Mouse (Mus musculus) heart, embryonic 12.5 days (tissue): ENCODE measurements around the gene Ralgps2. TPM values are rescaled to one million over a fixed set of nuclear protein-coding genes. Genes with fewer than 3 reads are reported as not detected.

Source experiments
- ATAC-seq: fragments of 200-750 bp; cut with Nextera tagmentation; 2 replicates; pipeline ENCODE4 v1.8.0; 2017; ENCODE audit warnings: moderate TSS enrichment, moderate library complexity; ENCODE audit not compliant: insufficient number of reproducible peaks, low FRiP score
- H3K27ac ChIP-seq: fragments of 300-500 bp; sonication (generic); 2 replicates; pipeline ENCODE4 v1.5.1; 2016; ENCODE audit warnings: mild to moderate bottlenecking, moderate library complexity; ENCODE audit not compliant: poor library complexity, severe bottlenecking
- H3K27me3 ChIP-seq: fragments of 300-500 bp; sonication (generic); replicated peaks from 2 replicates; pipeline ENCODE4 v1.6.1; 2016; ENCODE audit warnings: mild to moderate bottlenecking, moderate library complexity
- H3K36me3 ChIP-seq: fragments of 300-500 bp; sonication (generic); 2 replicates; pipeline ENCODE4 v1.6.1; 2016; ENCODE audit warnings: mild to moderate bottlenecking, moderate library complexity
- H3K4me1 ChIP-seq: fragments of 300-500 bp; sonication (generic); replicated peaks from 2 replicates; pipeline ENCODE4 v1.6.1; 2016; ENCODE audit warnings: mild to moderate bottlenecking
- H3K4me2 ChIP-seq: fragments of 300-500 bp; sonication (generic); 2 replicates; pipeline ENCODE4 v1.6.1; 2016; ENCODE audit warnings: mild to moderate bottlenecking, moderate library complexity
- H3K4me3 ChIP-seq: fragments of 300-500 bp; sonication (generic); 2 replicates; pipeline ENCODE4 v1.5.1; 2016; ENCODE audit warnings: mild to moderate bottlenecking
- H3K9ac ChIP-seq: fragments of 300-500 bp; sonication (generic); 2 replicates; pipeline ENCODE4 v1.6.1; 2016; ENCODE audit warnings: mild to moderate bottlenecking, moderate library complexity
- H3K9me3 ChIP-seq: fragments of 300-500 bp; sonication (generic); replicated peaks from 2 replicates; pipeline ENCODE4 v1.6.1; 2016; ENCODE audit warnings: mild to moderate bottlenecking, moderate library complexity
- WGBS: fragments of 180-500 bp; shearing (Covaris S2); methylation state at CpG from one replicate; pipeline ENCODE4 v1.1.7; 2016; 5-methylcytosine and 5-hydroxymethylcytosine counted together
- polyA plus RNA-seq: library from polyadenylated mRNA; unstranded; fragments of >200 nt; fragmentation: Nextera tagmentation; extraction: Ambion mirVana; gene quantifications from 2 replicates; pipeline ENCODE4 v1.2.1, GENCODE M21; 2016

Gene Ralgps2
- polyA plus RNA-seq, 1 experiment from 2014 or later: 59.2 TPM

DNA sequence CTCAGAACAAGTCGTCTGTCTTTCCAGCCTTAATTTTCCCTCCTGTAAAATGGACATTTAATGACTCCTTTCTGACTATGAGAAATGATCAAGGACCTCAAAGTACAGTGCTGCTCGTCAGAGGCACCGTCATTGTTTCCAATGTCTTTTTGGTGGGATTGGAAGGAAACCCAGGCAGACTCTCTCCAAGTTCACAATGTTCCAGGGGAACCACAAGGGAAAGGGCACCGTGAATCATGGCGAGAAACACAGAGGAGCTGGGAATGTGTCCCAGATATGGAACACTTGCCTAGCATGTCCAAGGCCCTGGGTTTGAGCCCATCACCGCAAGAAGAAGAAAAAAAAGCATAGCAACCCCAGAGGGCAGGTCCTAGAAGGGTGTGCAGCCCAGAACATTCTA lies 176.1 kb downstream of the Ralgps2 start:
- Histone ChIP-seq H3K36me3 (no peaks in the 10 kb centered on the region), H3K27ac (no peak overlapping the region), H3K27me3 (no peaks in the 10 kb centered on the region), H3K9me3 (peaks cover 23% of the 10 kb centered on the region), H3K4me1 (peaks cover 3% of the 10 kb centered on the region; the same call in 1 of the 2 replicates), H3K4me2 (no peak overlapping the region), H3K4me3 (no peak overlapping the region), H3K9ac (no peak overlapping the region)
- no peak for ATAC-seq
- 88% methylated on average over 6 of the region's 6 CpGs for WGBS

- Histone ChIP-seq H3K9me3 (peaks cover 10% of the 10 kb centered on the region), H3K4me1 (peaks cover 3% of the 10 kb centered on the region; the same call in 1 of the 2 replicates), H3K36me3 (no peaks in the 10 kb centered on the region), H3K27me3 (no peaks in the 10 kb centered on the region), H3K4me2 (no peak overlapping the region), H3K4me3 (no peak overlapping the region), H3K9ac (no peak overlapping the region), H3K27ac (no peak overlapping the region)
- no peak for ATAC-seq
- WGBS: 60% methylated on average over 10 of the region's 10 CpGs
Measured at GRCm38 (mm10) chr1:156761430-156761801, 178.0 kb downstream of the Ralgps2 start.

- WGBS: 72% methylated on average over 13 of the region's 13 CpGs
- Histone ChIP-seq H3K36me3 (no peaks in the 10 kb centered on the region), H3K4me3 (no peak overlapping the region), H3K4me1 (peaks cover 3% of the 10 kb centered on the region; the same call in 1 of the 2 replicates), H3K27me3 (0 out of 2 replicates have a peak, but pooled peaks cover 3% of the 10 kb centered on the region), H3K9me3 (peaks cover 8% of the 10 kb centered on the region; the same call in 1 of the 2 replicates), H3K4me2 (no peak overlapping the region), H3K27ac (no peak overlapping the region), H3K9ac (no peak overlapping the region)
- ATAC-seq: no peak
Measured at GRCm38 (mm10) chr1:156760549-156761429, 178.6 kb downstream of the Ralgps2 start.

- no peak overlapping the region for H3K4me3 ChIP-seq
- H3K4me1 ChIP-seq: peaks cover 11% of the 10 kb centered on the region
- H3K9me3 ChIP-seq: no peaks in the 10 kb centered on the region
- H3K27me3 ChIP-seq: 0 out of 2 replicates have a peak, but pooled peaks cover 4% of the 10 kb centered on the region
- no peaks in the 10 kb centered on the region for H3K36me3 ChIP-seq
- H3K9ac ChIP-seq: no peak overlapping the region
- no peak for ATAC-seq
- no peak overlapping the region for H3K4me2 ChIP-seq
- 68% methylated on average over 4 of the region's 4 CpGs for WGBS
- H3K27ac ChIP-seq: no peak overlapping the region
Measured at GRCm38 (mm10) chr1:156758326-156758725, 181.1 kb downstream of the Ralgps2 start.

- Histone ChIP-seq H3K9me3 (no peaks in the 10 kb centered on the region), H3K27ac (no peak overlapping the region), H3K27me3 (0 out of 2 replicates have a peak, but pooled peaks cover 4% of the 10 kb centered on the region), H3K9ac (no peak overlapping the region; the same call in 1 of the 2 replicates), H3K4me3 (no peak overlapping the region), H3K36me3 (no peaks in the 10 kb centered on the region), H3K4me1 (peaks cover 11% of the 10 kb centered on the region), H3K4me2 (no peak overlapping the region)
- no peak for ATAC-seq
- WGBS: 59% methylated on average over 15 of the region's 15 CpGs
Measured at GRCm38 (mm10) chr1:156754608-156755413, 184.6 kb downstream of the Ralgps2 start.

Other genes starting within 250 kb of the Ralgps2 start
- gene Fam20b, start 220.5 kb downstream of the Ralgps2 start, polyA plus RNA-seq: 30.2 and 32.4 TPM in 2 replicates
- gene Angptl1, start 101.1 kb downstream of the Ralgps2 start, polyA plus RNA-seq: 1.4 and 2.1 TPM in 2 replicates
- gene Tex35, start 169.1 kb upstream of the Ralgps2 start, polyA plus RNA-seq: not detected in 2 replicates